Mouse (Mus musculus) spleen, adult 2 months (tissue): Measurements from ENCODE around the gene Ccdc151.

Experiments used
- CTCF ChIP-seq: fragments of 200-500 bp; IDR thresholded peaks from 2 replicates; pipeline ENCODE4 v1.5.1; 2011; ENCODE audit warnings: mild to moderate bottlenecking, inconsistent platforms; ENCODE audit not compliant: insufficient read depth, insufficient read length, insufficient replicate concordance; ENCODE audit errors: extremely low read depth
- POLR2A ChIP-seq: fragments of 200-500 bp; IDR thresholded peaks from 2 replicates; pipeline ENCODE4 v1.6.1; 2011; ENCODE audit warnings: low read depth, low read length, inconsistent platforms

DNA sequence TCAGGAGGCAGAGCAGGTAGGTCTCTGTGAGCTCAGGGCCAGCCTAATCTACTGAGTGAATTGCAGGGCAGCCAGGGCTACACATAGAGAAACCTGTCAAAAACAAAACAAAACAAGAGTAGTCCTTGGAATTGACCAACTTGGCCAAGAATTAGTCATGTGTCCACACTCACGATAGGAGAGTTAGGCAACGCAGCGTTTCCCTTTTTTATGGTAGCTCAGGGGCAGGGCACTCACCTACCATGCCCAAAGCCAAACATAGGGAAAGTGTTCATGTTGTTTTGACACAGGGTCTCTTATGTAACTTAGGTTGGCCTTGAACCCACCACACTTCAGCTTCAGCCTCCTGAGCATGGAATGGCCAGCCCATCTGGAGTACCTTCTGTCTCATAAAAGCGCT is 33.1 kb downstream of the Ccdc151 start:
- TF ChIP-seq POLR2A (no peak), CTCF (no peak)
